Mouse (Mus musculus) liver, postnatal 0 days (tissue): Measurements from ENCODE around the gene Ttc28. TPM values are rescaled to one million over a fixed set of nuclear protein-coding genes. Genes with fewer than 3 reads are reported as not detected.

Experiments
- ATAC-seq: fragments of 200-750 bp; cut with Nextera tagmentation; 2 replicates; pipeline ENCODE4 v1.8.0; 2017; ENCODE audit warnings: mild to moderate bottlenecking, moderate library complexity
- DNase-seq: peaks from one replicate; pipeline ENCODE4 v3.0.0-alpha.2; 2016
- H3K27ac ChIP-seq: fragments of 300-500 bp; sonication (generic); 2 replicates; pipeline ENCODE4 v1.5.1; 2014; ENCODE audit warnings: antibody characterized with exemption, moderate library complexity, mild to moderate bottlenecking, low read depth
- H3K27me3 ChIP-seq: fragments of 300-500 bp; sonication (generic); 2 replicates; pipeline ENCODE4 v1.6.1; 2014; ENCODE audit warnings: low read length, control low read depth, mixed read lengths; ENCODE audit not compliant: insufficient read depth
- H3K36me3 ChIP-seq: fragments of 300-500 bp; sonication (generic); replicated peaks from 2 replicates; pipeline ENCODE4 v1.6.1; 2014; ENCODE audit warnings: mild to moderate bottlenecking, control low read depth, low read length, moderate library complexity, mixed read lengths; ENCODE audit not compliant: insufficient read depth
- H3K4me1 ChIP-seq: fragments of 300-500 bp; sonication (generic); 2 replicates; pipeline ENCODE4 v1.6.1; 2014; ENCODE audit warnings: antibody characterized with exemption, mild to moderate bottlenecking, control low read depth; ENCODE audit not compliant: insufficient read depth
- H3K4me2 ChIP-seq: fragments of 300-500 bp; sonication (generic); 2 replicates; pipeline ENCODE4 v1.6.1; 2014; ENCODE audit warnings: low read depth, mild to moderate bottlenecking, low read length, moderate library complexity, mixed read lengths
- H3K4me3 ChIP-seq: fragments of 300-500 bp; sonication (generic); 2 replicates; pipeline ENCODE4 v1.5.1; 2014; ENCODE audit warnings: low read depth, low read length
- H3K9ac ChIP-seq: fragments of 300-500 bp; sonication (generic); replicated peaks from 2 replicates; pipeline ENCODE4 v1.6.1; 2014; ENCODE audit warnings: mild to moderate bottlenecking, moderate library complexity
- H3K9me3 ChIP-seq: fragments of 300-500 bp; sonication (generic); 2 replicates; pipeline ENCODE4 v1.6.1; 2016; ENCODE audit warnings: mild to moderate bottlenecking, control low read depth, low read length, mixed read lengths
- CTCF ChIP-seq: sonication (generic); IDR thresholded peaks from 2 replicates; pipeline ENCODE4 v1.5.1; 2016; ENCODE audit warnings: antibody characterized with exemption, low read depth
- EP300 ChIP-seq: IDR thresholded peaks from 2 replicates; pipeline ENCODE4 v1.6.1; 2016; ENCODE audit warnings: antibody characterized with exemption, low read depth, mild to moderate bottlenecking
- WGBS: fragments of 180-500 bp; shearing (Covaris S2); extraction: QIAGEN DNeasy Blood & Tissue Kit; methylation state at CpG from one replicate; pipeline ENCODE4 v1.1.7; 2014; ENCODE audit not compliant: insufficient replicate concordance; 5-methylcytosine and 5-hydroxymethylcytosine counted together
- polyA plus RNA-seq: library from polyadenylated mRNA; unstranded; fragments of >200 nt; fragmentation: Nextera tagmentation; extraction: Ambion mirVana; gene quantifications from 2 replicates; pipeline ENCODE4 v1.2.1, GENCODE M21; 2015

Ttc28 gene
- polyA plus RNA-seq, 1 experiment from 2014 or later: 0.73 TPM

DNA sequence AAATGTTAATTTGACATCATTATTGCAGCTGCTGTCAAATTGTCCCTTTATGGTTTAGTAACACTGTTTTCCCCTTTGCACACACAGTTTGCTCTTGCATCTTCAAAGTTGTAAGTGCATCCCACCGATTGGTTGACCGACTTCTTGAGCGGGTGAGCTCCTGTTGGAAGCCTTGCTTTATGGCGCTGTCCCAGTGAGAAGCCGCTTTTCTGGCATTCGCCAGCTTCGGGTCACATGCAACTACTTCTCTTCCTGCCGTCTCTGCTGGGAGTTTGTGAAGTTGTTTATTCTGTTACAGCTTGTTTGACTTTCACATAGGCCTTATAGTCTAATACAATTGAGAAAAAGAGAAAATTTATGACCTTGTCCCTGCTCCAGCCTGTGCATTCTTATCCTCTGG, 250.5 kb downstream of the Ttc28 start:
- DNase-seq: no peak
- WGBS: 87% methylated on average over 8 of the region's 8 CpGs
- TF ChIP-seq CTCF (no peak), EP300 (no peak)
- no peak for ATAC-seq
- Histone ChIP-seq H3K4me2 (no peak overlapping the region), H3K4me1 (no peaks in the 10 kb centered on the region), H3K27ac (no peak overlapping the region), H3K36me3 (no peaks in the 10 kb centered on the region), H3K4me3 (no peak overlapping the region), H3K9ac (no peak overlapping the region), H3K27me3 (no peaks in the 10 kb centered on the region), H3K9me3 (no peaks in the 10 kb centered on the region)

DNA sequence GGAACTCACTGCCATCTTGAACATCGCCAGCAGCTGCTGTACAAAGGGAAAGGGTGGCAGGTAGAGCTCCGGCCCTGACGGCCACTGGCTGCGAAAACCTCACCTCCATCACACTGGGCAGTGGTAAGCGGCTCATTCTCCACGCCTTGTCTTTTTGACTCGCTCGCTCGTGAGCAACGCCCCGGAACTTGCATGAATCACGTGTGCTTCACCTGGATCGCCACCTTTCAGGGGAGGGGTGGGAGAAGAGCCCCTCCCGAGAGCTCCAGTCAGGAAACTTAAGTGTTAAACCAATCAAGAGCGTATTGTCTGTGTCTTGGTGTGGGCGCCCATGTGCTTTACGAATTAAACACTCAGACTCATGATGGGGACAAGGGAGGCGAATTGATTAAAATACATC, 252.0 kb downstream of the Ttc28 start:
- 88% methylated on average over 18 of the region's 18 CpGs for WGBS
- TF ChIP-seq EP300: no peak
- no peak for TF ChIP-seq CTCF
- Histone ChIP-seq H3K27me3 (no peaks in the 10 kb centered on the region), H3K36me3 (no peaks in the 10 kb centered on the region), H3K4me2 (no peak overlapping the region), H3K27ac (no peak overlapping the region), H3K9ac (no peak overlapping the region), H3K4me1 (no peaks in the 10 kb centered on the region), H3K9me3 (no peaks in the 10 kb centered on the region), H3K4me3 (no peak overlapping the region)
- ATAC-seq (no peak), DNase-seq (no peak)

DNA sequence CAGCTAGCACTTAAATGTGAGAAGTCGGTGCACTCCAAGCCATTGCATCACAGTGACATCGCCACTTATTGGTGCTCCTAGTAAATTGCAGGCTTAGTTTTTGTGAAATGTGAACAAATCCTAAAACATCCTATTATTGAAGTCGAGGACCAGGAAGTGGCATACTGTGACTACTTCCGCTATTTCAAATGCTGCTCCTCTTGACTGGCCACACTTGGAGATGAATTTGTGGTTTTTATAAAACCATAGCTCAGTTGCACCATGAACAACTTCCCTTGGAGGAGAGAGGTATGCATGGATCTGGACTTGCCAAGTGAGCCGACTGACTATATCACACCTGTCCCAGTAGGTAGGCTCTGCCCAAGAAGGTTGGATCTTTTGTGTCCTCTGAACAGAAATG, 253.5 kb downstream of the Ttc28 start:
- WGBS: 65% methylated on average over 5 of the region's 5 CpGs
- ATAC-seq: no peak
- Histone ChIP-seq H3K9me3 (no peaks in the 10 kb centered on the region), H3K36me3 (no peaks in the 10 kb centered on the region), H3K9ac (no peak overlapping the region), H3K4me2 (no peak overlapping the region), H3K4me3 (no peak overlapping the region), H3K27ac (no peak overlapping the region), H3K4me1 (no peaks in the 10 kb centered on the region), H3K27me3 (no peaks in the 10 kb centered on the region)
- no peak for DNase-seq
- TF ChIP-seq EP300 (no peak), CTCF (no peak)

DNA sequence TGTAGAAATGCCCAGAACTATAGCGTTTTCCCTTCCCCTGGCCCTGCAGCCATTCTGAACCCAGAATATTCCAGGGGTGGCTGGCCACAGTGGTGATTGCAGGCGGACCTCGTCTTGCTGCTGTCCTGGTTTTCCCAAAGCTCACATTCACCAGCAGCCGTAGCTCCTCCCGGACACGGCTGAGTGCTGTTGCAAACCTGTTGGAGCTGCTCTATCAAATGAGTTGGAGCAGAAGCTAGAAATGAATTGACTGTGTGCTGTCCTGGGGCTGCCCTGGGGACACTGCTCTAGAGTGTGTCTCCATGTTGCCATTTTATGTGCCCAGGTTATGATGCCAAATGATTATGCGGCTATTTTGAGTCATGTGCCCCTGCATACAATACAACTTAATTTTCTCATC, 254.2 kb downstream of the Ttc28 start:
- Histone ChIP-seq H3K27ac (no peak overlapping the region), H3K4me2 (no peak overlapping the region)

DNA sequence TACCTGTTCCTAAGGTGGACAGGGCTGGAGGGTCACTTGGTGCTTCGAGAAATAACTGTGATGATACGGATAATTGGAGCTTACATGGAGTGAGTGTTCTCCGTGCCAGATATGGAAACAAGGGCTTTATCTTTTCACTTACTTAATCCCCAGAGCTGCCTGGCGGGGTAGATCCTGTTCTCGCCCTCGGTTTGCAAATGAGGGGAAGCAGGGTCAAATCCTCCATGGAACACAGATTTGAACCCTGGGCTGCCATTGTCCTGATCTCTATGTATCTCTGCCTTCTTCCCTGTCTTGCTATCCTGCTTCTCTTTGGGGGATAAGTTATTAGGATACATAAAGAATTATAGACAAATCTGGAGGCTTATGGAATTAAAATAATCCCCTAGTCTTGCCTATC, 257.7 kb downstream of the Ttc28 start:
- Histone ChIP-seq H3K27ac (no peak overlapping the region), H3K4me1 (no peaks in the 10 kb centered on the region; the same call in 1 of the 2 replicates), H3K4me2 (no peak overlapping the region), H3K9me3 (no peaks in the 10 kb centered on the region), H3K36me3 (no peaks in the 10 kb centered on the region), H3K9ac (no peak overlapping the region), H3K27me3 (no peaks in the 10 kb centered on the region), H3K4me3 (no peak overlapping the region)
- 64% methylated on average over 6 of the region's 6 CpGs for WGBS
- ATAC-seq: no peak
- TF ChIP-seq EP300 (no peak), CTCF (no peak)
- no peak for DNase-seq

More for the DNA sequence above, 254.2 kb downstream of the Ttc28 start:
- no peaks in the 10 kb centered on the region for H3K36me3 ChIP-seq
- no peak for DNase-seq
- no peaks in the 10 kb centered on the region; the same call in 1 of the 2 replicates for H3K4me1 ChIP-seq
- no peak for ATAC-seq
- no peaks in the 10 kb centered on the region for H3K27me3 ChIP-seq
- H3K4me3 ChIP-seq: no peak overlapping the region
- H3K9ac ChIP-seq: no peak overlapping the region
- no peak for TF ChIP-seq CTCF
- TF ChIP-seq EP300: no peak
- no peaks in the 10 kb centered on the region for H3K9me3 ChIP-seq
- 79% methylated on average over 7 of the region's 7 CpGs for WGBS

DNA sequence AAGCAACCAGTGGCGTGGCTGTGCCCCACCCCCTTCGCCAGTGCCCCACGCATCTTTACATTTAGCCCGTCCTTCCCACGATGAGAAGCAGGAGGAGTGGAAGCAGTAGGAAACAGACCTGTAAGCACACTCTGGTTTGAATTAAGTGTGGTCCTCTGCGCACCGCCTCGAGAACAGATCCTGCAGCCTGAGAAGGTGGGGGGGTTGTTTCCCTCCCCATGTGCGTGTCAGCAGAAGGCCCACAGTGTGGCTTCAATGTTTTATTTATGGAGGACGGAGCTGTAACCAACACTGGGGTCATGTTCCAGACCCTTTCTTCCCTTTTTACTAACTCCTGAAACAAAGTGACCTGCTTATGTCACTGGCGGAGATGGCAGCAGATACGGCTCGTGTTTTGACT, 258.1 kb downstream of the Ttc28 start:
- Histone ChIP-seq H3K4me1 (no peaks in the 10 kb centered on the region; the same call in 1 of the 2 replicates), H3K9me3 (no peaks in the 10 kb centered on the region), H3K9ac (no peak overlapping the region), H3K27ac (no peak overlapping the region), H3K36me3 (no peaks in the 10 kb centered on the region), H3K4me2 (no peak overlapping the region), H3K4me3 (no peak overlapping the region), H3K27me3 (no peaks in the 10 kb centered on the region)
- WGBS: 73% methylated on average over 13 of the region's 13 CpGs
- ATAC-seq (no peak), DNase-seq (no peak)
- TF ChIP-seq EP300 (no peak), CTCF (no peak)
